Mouse (Mus musculus) midbrain, embryonic 16.5 days (tissue): ENCODE results near the gene Lrrc4c. TPM values are rescaled to one million over a fixed set of nuclear protein-coding genes. Genes with fewer than 3 reads are reported as not detected.
A peak's percentile ranks its signal among the peaks of the same experiment; 100 is the strongest.

ENCODE experiments used
- ATAC-seq: fragments of 200-750 bp; cut with Nextera tagmentation; 2 replicates; pipeline ENCODE4 v1.8.0; 2017; ENCODE audit warnings: moderate TSS enrichment
- H3K27ac ChIP-seq: fragments of 300-500 bp; sonication (generic); 2 replicates; pipeline ENCODE4 v1.5.1; 2014; ENCODE audit warnings: mild to moderate bottlenecking, low read length, mixed read lengths
- H3K27me3 ChIP-seq: fragments of 300-500 bp; sonication (generic); 2 replicates; pipeline ENCODE4 v1.6.1; 2014; ENCODE audit warnings: low read depth, low read length, mixed read lengths; ENCODE audit not compliant: control insufficient read depth, insufficient read depth
- H3K36me3 ChIP-seq: fragments of 300-500 bp; sonication (generic); 2 replicates; pipeline ENCODE4 v1.6.1; 2014; ENCODE audit warnings: mild to moderate bottlenecking, low read length, moderate library complexity, mixed read lengths; ENCODE audit not compliant: control insufficient read depth, insufficient read depth
- H3K4me1 ChIP-seq: fragments of 300-500 bp; sonication (generic); 2 replicates; pipeline ENCODE4 v1.6.1; 2014; ENCODE audit warnings: mild to moderate bottlenecking, low read length, mixed read lengths; ENCODE audit not compliant: control insufficient read depth, insufficient read depth
- H3K4me2 ChIP-seq: fragments of 300-500 bp; sonication (generic); 2 replicates; pipeline ENCODE4 v1.6.1; 2014; ENCODE audit warnings: mild to moderate bottlenecking, low read length, mixed read lengths
- H3K4me3 ChIP-seq: fragments of 300-500 bp; sonication (generic); 2 replicates; pipeline ENCODE4 v1.5.1; 2014; ENCODE audit warnings: low read depth, mild to moderate bottlenecking, low read length, moderate library complexity, mixed read lengths
- H3K9ac ChIP-seq: fragments of 300-500 bp; sonication (generic); 2 replicates; pipeline ENCODE4 v1.6.1; 2014; ENCODE audit warnings: low read depth, low read length, mixed read lengths
- H3K9me3 ChIP-seq: fragments of 300-500 bp; sonication (generic); replicated peaks from 2 replicates; pipeline ENCODE4 v1.6.1; 2014; ENCODE audit warnings: mild to moderate bottlenecking, low read length, mixed read lengths; ENCODE audit not compliant: control insufficient read depth, poor library complexity, severe bottlenecking
- WGBS: fragments of 180-500 bp; shearing (Covaris S2); extraction: QIAGEN DNeasy Blood & Tissue Kit; methylation state at CpG from one replicate; pipeline ENCODE4 v1.1.7; 2014; 5-methylcytosine and 5-hydroxymethylcytosine counted together
- polyA plus RNA-seq: library from polyadenylated mRNA; unstranded; fragments of >200 nt; fragmentation: Nextera tagmentation; extraction: Ambion mirVana; gene quantifications from 2 replicates; pipeline ENCODE4 v1.2.1, GENCODE M21; 2015

Gene Lrrc4c
- polyA plus RNA-seq, 1 experiment from 2014 or later = 43.3 TPM

GRCm38 (mm10) chr2:96585665-96586064, 267.7 kb downstream of the Lrrc4c start:
- peak; percentile 84; the same call in 1 of the 2 replicates for ATAC-seq
- 4% methylated on average over 4 of the region's 4 CpGs for WGBS
- H3K36me3 ChIP-seq = no peaks in the 10 kb centered on the region
- no peak overlapping the region for H3K27ac ChIP-seq
- no peaks in the 10 kb centered on the region for H3K4me1 ChIP-seq
- H3K4me2 ChIP-seq = peak overlapping the region; percentile 27; the same call in 1 of the 2 replicates
- H3K4me3 ChIP-seq = no peak overlapping the region
- no peak overlapping the region for H3K9ac ChIP-seq
- no peaks in the 10 kb centered on the region for H3K27me3 ChIP-seq
- H3K9me3 ChIP-seq = no peaks in the 10 kb centered on the region

GRCm38 (mm10) chr2:96604801-96605200, 286.8 kb downstream of the Lrrc4c start:
- WGBS = 98% methylated on average over 3 of the region's 3 CpGs

DNA sequence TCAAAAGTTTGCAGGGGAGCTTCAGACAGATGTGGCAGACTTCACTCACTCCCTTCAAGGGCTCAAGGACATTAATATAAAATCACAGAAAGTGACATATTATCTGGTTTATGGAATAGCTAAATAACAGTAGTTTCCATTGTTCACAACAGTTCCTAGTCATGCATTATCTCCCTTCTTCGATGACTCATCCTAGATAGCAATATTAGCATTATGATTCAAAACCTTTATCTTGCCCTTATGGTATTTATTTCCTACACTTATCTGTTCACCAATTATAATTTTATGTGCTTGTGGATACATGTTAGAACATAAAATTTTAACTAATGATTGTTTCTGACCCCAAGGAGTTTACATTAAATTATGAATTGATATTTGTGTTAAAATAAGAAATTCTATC, 296.2 kb downstream of the Lrrc4c start:
- H3K27ac ChIP-seq = no peak overlapping the region
- ATAC-seq = no peak
- 87% methylated on average over 1 of the region's 1 CpGs for WGBS

More at GRCm38 (mm10) chr2:96604801-96605200, 286.8 kb downstream of the Lrrc4c start:
- no peaks in the 10 kb centered on the region for H3K36me3 ChIP-seq
- H3K4me1 ChIP-seq = no peaks in the 10 kb centered on the region
- no peak overlapping the region for H3K4me2 ChIP-seq
- no peak overlapping the region for H3K9ac ChIP-seq
- H3K4me3 ChIP-seq = no peak overlapping the region
- no peaks in the 10 kb centered on the region for H3K27me3 ChIP-seq
- no peak overlapping the region for H3K27ac ChIP-seq
- no peak for ATAC-seq
- H3K9me3 ChIP-seq = no peaks in the 10 kb centered on the region

GRCm38 (mm10) chr2:96618691-96619205, 300.8 kb downstream of the Lrrc4c start:
- no peak for ATAC-seq
- no peaks in the 10 kb centered on the region for H3K4me1 ChIP-seq
- H3K9me3 ChIP-seq = no peaks in the 10 kb centered on the region
- WGBS = 74% methylated on average over 6 of the region's 6 CpGs
- H3K4me3 ChIP-seq = no peak overlapping the region
- no peak overlapping the region for H3K27ac ChIP-seq
- H3K27me3 ChIP-seq = no peaks in the 10 kb centered on the region
- H3K36me3 ChIP-seq = no peaks in the 10 kb centered on the region
- H3K9ac ChIP-seq = no peak overlapping the region
- no peak overlapping the region for H3K4me2 ChIP-seq

More for the DNA sequence above, 296.2 kb downstream of the Lrrc4c start:
- Histone ChIP-seq H3K4me3 (no peak overlapping the region), H3K4me2 (no peak overlapping the region), H3K4me1 (no peaks in the 10 kb centered on the region), H3K36me3 (no peaks in the 10 kb centered on the region), H3K27me3 (no peaks in the 10 kb centered on the region), H3K9me3 (no peaks in the 10 kb centered on the region), H3K9ac (no peak overlapping the region)

DNA sequence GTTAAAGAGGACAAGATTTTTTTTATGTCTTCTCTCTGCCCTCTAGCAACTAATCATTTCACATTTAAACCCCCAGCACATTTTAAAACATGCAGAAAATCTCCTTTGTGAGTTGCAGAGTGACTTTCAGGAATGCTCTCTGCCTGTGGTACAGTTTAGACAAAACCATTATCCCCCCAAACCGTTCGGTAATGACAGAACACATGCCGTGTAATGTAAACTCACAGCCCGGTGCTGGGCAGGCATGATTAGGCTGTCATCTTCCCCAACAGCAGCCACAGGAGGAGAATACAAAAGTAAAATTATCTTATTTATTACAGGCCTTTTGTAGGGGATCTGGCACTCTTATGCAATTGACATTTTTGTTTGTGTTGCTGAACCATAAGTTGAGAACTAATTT, 349.1 kb downstream of the Lrrc4c start:
- no peak overlapping the region for H3K9ac ChIP-seq
- no peak overlapping the region for H3K27ac ChIP-seq
- H3K9me3 ChIP-seq = no peaks in the 10 kb centered on the region
- H3K4me3 ChIP-seq = no peak overlapping the region
- no peak overlapping the region for H3K4me2 ChIP-seq
- ATAC-seq = peak; percentile 76; the same call in 1 of the 2 replicates
- H3K4me1 ChIP-seq = no peaks in the 10 kb centered on the region
- H3K27me3 ChIP-seq = no peaks in the 10 kb centered on the region
- 26% methylated on average over 4 of the region's 4 CpGs for WGBS
- H3K36me3 ChIP-seq = no peaks in the 10 kb centered on the region

DNA sequence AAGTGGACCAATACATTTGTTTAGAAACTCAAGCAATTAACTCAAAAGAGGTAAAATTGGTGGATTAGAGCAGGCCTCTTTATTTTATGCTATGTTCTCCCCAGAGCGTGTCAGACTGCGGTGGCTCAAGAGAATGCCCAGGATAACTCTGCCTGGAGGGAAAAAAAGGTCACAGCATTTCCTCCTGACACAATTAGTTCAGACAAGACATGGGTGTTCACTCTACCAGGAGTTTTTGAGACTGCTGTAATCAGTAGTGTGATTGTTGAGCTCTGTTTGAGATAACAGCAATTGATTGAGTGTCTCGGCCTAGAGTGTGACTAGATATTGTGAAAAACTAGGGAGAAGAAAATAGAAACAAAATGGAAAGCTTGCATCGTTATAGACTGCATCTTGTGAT, 363.8 kb downstream of the Lrrc4c start:
- Histone ChIP-seq H3K4me2 (no peak overlapping the region), H3K36me3 (no peaks in the 10 kb centered on the region), H3K27ac (no peak overlapping the region), H3K9ac (no peak overlapping the region), H3K9me3 (no peaks in the 10 kb centered on the region), H3K4me3 (no peak overlapping the region), H3K27me3 (no peaks in the 10 kb centered on the region), H3K4me1 (no peaks in the 10 kb centered on the region)
- ATAC-seq = no peak
- 83% methylated on average over 4 of the region's 4 CpGs for WGBS

GRCm38 (mm10) chr2:96685328-96685727, 367.4 kb downstream of the Lrrc4c start:
- H3K27me3 ChIP-seq = no peaks in the 10 kb centered on the region
- H3K4me2 ChIP-seq = no peak overlapping the region
- no peaks in the 10 kb centered on the region for H3K4me1 ChIP-seq
- H3K9me3 ChIP-seq = no peaks in the 10 kb centered on the region
- H3K36me3 ChIP-seq = no peaks in the 10 kb centered on the region
- WGBS = 73% methylated on average over 1 of the region's 1 CpGs
- ATAC-seq = no peak
- H3K27ac ChIP-seq = no peak overlapping the region
- no peak overlapping the region for H3K4me3 ChIP-seq
- H3K9ac ChIP-seq = no peak overlapping the region

DNA sequence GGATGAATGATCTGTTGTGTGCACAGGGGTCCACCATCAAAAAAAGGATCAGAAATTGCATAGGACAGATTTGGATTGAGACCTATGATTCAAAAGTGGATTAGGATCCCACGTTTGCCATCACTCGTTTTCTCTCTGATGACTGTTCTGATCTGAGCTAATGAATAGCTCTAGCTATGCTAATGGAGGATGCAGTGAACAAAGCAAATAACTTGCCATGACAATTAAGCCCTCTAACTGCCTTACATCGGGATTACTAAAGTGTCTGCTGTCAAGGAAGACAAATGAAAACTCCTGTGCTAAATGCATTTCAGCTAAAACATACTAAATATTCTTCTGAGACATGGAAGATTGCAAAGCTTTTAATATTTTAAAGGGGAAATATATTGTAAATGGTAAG, 387.0 kb downstream of the Lrrc4c start:
- ATAC-seq = no peak
- H3K27ac ChIP-seq = no peak overlapping the region
- no peak overlapping the region for H3K4me2 ChIP-seq
- no peaks in the 10 kb centered on the region for H3K9me3 ChIP-seq
- H3K4me3 ChIP-seq = no peak overlapping the region
- H3K36me3 ChIP-seq = no peaks in the 10 kb centered on the region
- H3K4me1 ChIP-seq = no peaks in the 10 kb centered on the region
- H3K9ac ChIP-seq = no peak overlapping the region
- H3K27me3 ChIP-seq = no peaks in the 10 kb centered on the region
- 8% methylated on average over 3 of the region's 3 CpGs for WGBS

GRCm38 (mm10) chr2:96707772-96708350, 389.9 kb downstream of the Lrrc4c start:
- Histone ChIP-seq H3K9ac (no peak overlapping the region), H3K4me1 (no peaks in the 10 kb centered on the region), H3K27ac (no peak overlapping the region), H3K4me2 (no peak overlapping the region), H3K4me3 (no peak overlapping the region), H3K36me3 (no peaks in the 10 kb centered on the region), H3K27me3 (no peaks in the 10 kb centered on the region), H3K9me3 (no peaks in the 10 kb centered on the region)
- WGBS = 62% methylated on average over 4 of the region's 4 CpGs
- ATAC-seq = no peak
